Mouse (Mus musculus) activated CD4-positive, CD25-positive, alpha-beta regulatory T cell (primary cell): Measurements from ENCODE around the gene Tbl1x. TPM values are rescaled to one million over a fixed set of nuclear protein-coding genes. Genes with fewer than 3 reads are reported as not detected.

Source experiments
- polyA plus RNA-seq, 2 experiments: library from polyadenylated mRNA; unstranded; fragments of 100-300 nt; shearing (Covaris generic); gene quantifications; one replicate each; pipeline ENCODE4 v1.2.1; 2017

The Tbl1x gene
- 10 to 100 TPM; 47.2 to 48.2 TPM for polyA plus RNA-seq

DNA sequence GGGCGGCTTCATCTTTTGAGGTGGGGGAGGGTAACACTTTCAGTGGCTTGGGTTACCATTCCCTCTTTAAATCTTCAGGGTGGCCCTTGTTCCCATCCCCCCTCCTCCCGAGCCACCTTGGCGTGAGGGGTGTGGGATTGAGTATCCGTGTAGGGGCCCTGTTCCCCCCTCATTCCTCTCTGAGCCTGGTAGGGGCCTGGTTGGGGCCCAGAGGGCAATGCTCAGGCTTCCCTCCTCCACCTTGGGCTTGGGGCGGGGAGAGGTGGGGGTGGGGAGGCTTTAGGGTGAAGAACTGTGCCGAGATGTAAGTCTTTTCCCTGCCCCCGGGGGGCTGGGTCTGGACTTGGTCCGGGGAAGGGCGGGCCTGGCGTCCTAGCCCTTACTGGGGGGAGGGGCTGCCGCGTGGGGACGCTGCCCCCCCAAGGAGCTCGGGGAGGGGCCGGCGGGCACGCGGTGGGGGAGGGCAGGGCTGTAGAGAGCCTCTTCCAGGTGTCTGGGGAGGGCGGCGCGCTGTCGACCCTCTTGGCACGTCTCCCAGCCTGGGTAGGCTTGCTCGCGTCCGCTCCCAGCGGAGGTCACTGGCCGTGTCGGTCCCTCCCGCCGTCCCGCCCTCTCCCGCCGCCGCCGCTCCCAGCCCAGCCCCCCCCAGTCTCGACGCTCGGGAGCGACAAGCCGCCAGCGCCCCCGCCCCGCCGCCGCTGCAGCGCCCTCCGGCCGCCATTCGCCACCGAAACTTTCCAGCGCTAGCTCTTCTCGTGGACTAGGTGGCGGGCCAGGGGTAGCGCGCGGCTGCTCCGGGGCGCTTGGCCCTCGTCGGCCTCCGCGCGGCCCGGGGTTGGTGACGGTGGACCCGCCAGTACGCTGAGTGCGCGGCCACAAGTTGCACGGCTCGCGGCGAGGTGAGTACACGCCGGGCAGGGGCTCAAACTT is at the start of gene Tbl1x:
Gene Tbl1x (plus strand): TSS at position 643 of the 930 bp plus-strand sequence.

